ENCODE assay signal across 8 mouse cellular contexts in genomic region chr3:135245733-135246132, GRCm38 (mm10). TPM values are rescaled to one million over a fixed set of nuclear protein-coding genes. Genes with fewer than 3 reads are reported as not detected.
DNase-seq lines count a peak whose midpoint lies in the region; ATAC-seq and TF ChIP-seq lines count a peak whose summit lies in the region.

No protein-coding gene starts in this region.

- H3K4me3 ChIP-seq in heart, adult 2 months: no peak overlapping the region
- no peak overlapping the region for H3K4me3 ChIP-seq in stomach, postnatal 0 days (ENCODE audit: low read depth, low read length)

- H3K4me2 ChIP-seq in stomach, postnatal 0 days (replicated peaks; ENCODE audit: low read depth): no peak overlapping the region

- TF ChIP-seq POLR2A in heart, adult 2 months (IDR thresholded peaks at IDR 0.05; ENCODE audit: insufficient read depth, low read depth, low read length): no peak

- no peak overlapping the region for H3K9ac ChIP-seq in heart, adult 2 months (ENCODE audit: low read depth, low read length)
- no peak overlapping the region for H3K9ac ChIP-seq in stomach, postnatal 0 days (ENCODE audit: low read length)

- ATAC-seq in stomach, postnatal 0 days (ENCODE audit: low FRiP score, low TSS enrichment): no peak
- ATAC-seq in cerebellum, adult (ENCODE audit: insufficient number of reproducible peaks, low FRiP score, low TSS enrichment): no peak

- no peaks in the 10 kb centered on the region for H3K79me2 ChIP-seq in heart, adult 2 months (replicated peaks; ENCODE audit: control insufficient read depth, insufficient read depth, low read length)

- DNase-seq in heart, adult 2 months: no peak
- DNase-seq in heart, adult 9 months (ENCODE audit: low spot score in 2 of 2): no peak
- peak; percentile 10 for DNase-seq in thymus, postnatal 0 days (ENCODE audit: low spot score)
- no peak for DNase-seq in thymus, postnatal 4 days
- peak; percentile 31 for DNase-seq in embryo, embryonic 11 days
- DNase-seq in stomach, postnatal 0 days (ENCODE audit: low spot score): no peak
- DNase-seq in gastrocnemius, postnatal 10 days: no peak

- no peaks in the 10 kb centered on the region for H3K36me3 ChIP-seq in heart, adult 2 months (ENCODE audit: control insufficient read depth, insufficient read depth, low read length)
- H3K36me3 ChIP-seq in stomach, postnatal 0 days (ENCODE audit: control insufficient read depth, insufficient read depth, low read length): 0 out of 2 replicates have a peak, but pooled peaks cover 2% of the 10 kb centered on the region

- TF ChIP-seq CTCF in heart, adult 2 months (IDR thresholded peaks at IDR 0.05): peak; percentile 30; the same call in 1 of the 2 replicates
- TF ChIP-seq CTCF in stomach, postnatal 0 days (IDR thresholded peaks at IDR 0.05; ENCODE audit: low read depth): peak; percentile 70

- H3K27me3 ChIP-seq in heart, adult 2 months (ENCODE audit: control insufficient read depth, insufficient read depth, low read length): no peaks in the 10 kb centered on the region
- H3K27me3 ChIP-seq in stomach, postnatal 0 days (ENCODE audit: control insufficient read depth, insufficient read depth, low read length): no peaks in the 10 kb centered on the region

- no peaks in the 10 kb centered on the region for H3K9me3 ChIP-seq in stomach, postnatal 0 days (ENCODE audit: control insufficient read depth, low read length)

- intact Hi-C loops in heart, adult 2 months (cut with DNase I): no loop called here

- TF ChIP-seq EP300 in heart, adult 2 months (IDR thresholded peaks at IDR 0.05; ENCODE audit: insufficient read depth, low read depth, low read length): no peak
- TF ChIP-seq EP300 in stomach, postnatal 0 days (optimal IDR thresholded peaks at IDR 0.05): no peak

- H3K4me1 ChIP-seq in heart, adult 2 months (ENCODE audit: control insufficient read depth, insufficient read depth, low read length): no peaks in the 10 kb centered on the region
- no peaks in the 10 kb centered on the region for H3K4me1 ChIP-seq in stomach, postnatal 0 days (replicated peaks; ENCODE audit: control insufficient read depth, insufficient read depth)

- H3K27ac ChIP-seq in heart, adult 2 months: no peak overlapping the region
- no peak overlapping the region for H3K27ac ChIP-seq in stomach, postnatal 0 days (replicated peaks)

RNA-seq across cellular contexts. Expression of gene Cenpe, which starts 33.4 kb away (rescaled TPM):
- total RNA-seq in heart, adult 2 months (2021): under 1 TPM; 0.84 TPM
- 0.12 and 0.18 TPM in 2 replicates for polyA plus RNA-seq in heart, adult 2 months (2012; rRNA removed)
- 26.8 and 28.7 TPM in 2 replicates for polyA plus RNA-seq in thymus, postnatal 0 days (2015; fragmentation: Nextera tagmentation; extraction: Ambion mirVana)
- 3.9 and 4.8 TPM in 2 replicates for polyA plus RNA-seq in stomach, postnatal 0 days (2015; fragmentation: Nextera tagmentation; extraction: Ambion mirVana)
- total RNA-seq in gastrocnemius, postnatal 10 days (2021): 1 to 10 TPM; 3.6 to 5.0 TPM

RNA-seq across cellular contexts. Expression of gene Bdh2, which starts 35.3 kb away (rescaled TPM):
- total RNA-seq in heart, adult 2 months (2021): 1 to 10 TPM; 3.3 to 4.8 TPM
- polyA plus RNA-seq in heart, adult 2 months (2012; rRNA removed): 0.91 and 1.6 TPM in 2 replicates
- polyA plus RNA-seq in thymus, postnatal 0 days (2015; fragmentation: Nextera tagmentation; extraction: Ambion mirVana): 1.7 TPM in 2 replicates
- polyA plus RNA-seq in stomach, postnatal 0 days (2015; fragmentation: Nextera tagmentation; extraction: Ambion mirVana): 2.4 TPM in 2 replicates
- 1 to 10 TPM; 4.4 to 5.6 TPM for total RNA-seq in gastrocnemius, postnatal 10 days (2021)

Comparison
In these comparisons a context has a peak if more than half of its experiments do, and no peak if none do; other contexts are left out.
1. DNase-seq: peak in thymus, postnatal 0 days (single experiment) and embryo, embryonic 11 days (single experiment); none in heart, adult 2 months (0 of 2), heart, adult 9 months (0 of 2), thymus, postnatal 4 days (single experiment), stomach, postnatal 0 days (single experiment) and gastrocnemius, postnatal 10 days (single experiment).